Comparison of ENCODE assay signal across 17 mouse cellular contexts in the genomic region with DNA sequence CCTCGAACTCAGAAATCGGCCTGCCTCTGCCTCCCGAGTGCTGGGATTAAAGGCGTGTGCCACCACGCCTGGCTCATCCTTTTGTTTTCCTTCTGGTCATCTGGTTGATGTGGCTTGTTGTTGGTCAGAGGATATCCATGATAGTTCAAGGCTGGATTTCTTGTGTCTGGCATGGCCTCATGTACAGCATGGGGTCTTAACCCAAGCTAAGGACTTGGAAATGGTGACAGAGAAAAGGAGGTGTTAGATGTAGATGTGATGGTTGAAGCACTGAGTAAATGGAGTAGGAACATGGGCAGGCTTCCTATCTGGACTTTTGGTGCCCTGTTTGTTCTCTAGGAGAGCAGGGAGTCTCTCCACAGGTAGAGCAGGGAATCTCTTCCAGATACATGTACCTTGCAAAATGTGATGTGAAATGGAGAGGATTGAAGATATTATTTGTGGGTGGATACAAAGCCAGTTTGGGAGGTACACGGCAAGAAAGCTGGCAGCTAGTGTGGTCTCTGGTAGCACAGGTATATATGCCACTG. TPM values are rescaled to one million over a fixed set of nuclear protein-coding genes. Genes with fewer than 3 reads are reported as not detected.
DNase-seq lines count a peak whose midpoint lies in the region; ATAC-seq and TF ChIP-seq lines count a peak whose summit lies in the region.
"Had no signal": no experiment of that assay in that cellular context is flagged by ENCODE, and none has a peak within 500 bp of the region (broad histone marks: within the 10 kb centered on the region; RNA-seq: fewer than 3 reads in every experiment).

No protein-coding gene starts in this region.

- H3K9ac ChIP-seq in forebrain, embryonic 12.5 days, result no peak overlapping the region
- H3K9ac ChIP-seq in forebrain, postnatal 0 days, result no peak overlapping the region
- H3K9ac ChIP-seq in limb, embryonic 11.5 days (ENCODE audit: low read length), result no peak overlapping the region
- H3K9ac ChIP-seq in embryonic facial prominence, embryonic 15.5 days, result no peak overlapping the region
- no peak overlapping the region for H3K9ac ChIP-seq in intestine, embryonic 16.5 days (ENCODE audit: low read depth, low read length)
- H3K9ac ChIP-seq: forebrain, embryonic 13.5 days had no signal

- no peak for DNase-seq in forebrain, postnatal 0 days
- DNase-seq in limb, embryonic 11.5 days (ENCODE audit: low spot score), result peak; percentile 21
- DNase-seq in limb, embryonic 10.5 days (ENCODE audit: low spot score), result no peak
- DNase-seq in thymus, postnatal 0 days (ENCODE audit: low spot score), result no peak
- DNase-seq: gastrocnemius, postnatal 10 days; heart, postnatal 14 days; kidney, postnatal 14 days; lung, postnatal 10 days had no signal

- no peaks in the 10 kb centered on the region for H3K27me3 ChIP-seq in forebrain, embryonic 12.5 days
- no peaks in the 10 kb centered on the region for H3K27me3 ChIP-seq in forebrain, postnatal 0 days (ENCODE audit: insufficient read depth, low read length)
- H3K27me3 ChIP-seq in limb, embryonic 11.5 days (ENCODE audit: control insufficient read depth, insufficient read depth, low read length), result no peaks in the 10 kb centered on the region
- H3K27me3 ChIP-seq in limb, embryonic 10.5 days (ENCODE audit: low read depth, poor library complexity, severe bottlenecking), result no peaks in the 10 kb centered on the region
- no peaks in the 10 kb centered on the region for H3K27me3 ChIP-seq in embryonic facial prominence, embryonic 15.5 days
- H3K27me3 ChIP-seq in intestine, embryonic 16.5 days (replicated peaks; ENCODE audit: control insufficient read depth, insufficient read depth, low read length), result no peaks in the 10 kb centered on the region
- H3K27me3 ChIP-seq: forebrain, embryonic 13.5 days had no signal

- peak; percentile 27; the same call in 1 of the 2 replicates for ATAC-seq in forebrain, embryonic 12.5 days (ENCODE audit: low FRiP score)
- no peak for ATAC-seq in forebrain, postnatal 0 days
- 0 out of 2 replicates have a peak, but pooled peaks have one; percentile 44 for ATAC-seq in limb, embryonic 11.5 days (ENCODE audit: insufficient number of reproducible peaks, low FRiP score, low TSS enrichment, low read depth)
- ATAC-seq in embryonic facial prominence, embryonic 15.5 days (ENCODE audit: insufficient number of reproducible peaks, low FRiP score, low TSS enrichment, low read depth), result peak; percentile 63
- ATAC-seq in neutrophil, adult 5-6 weeks (ENCODE audit: extremely low read depth, insufficient number of reproducible peaks, low FRiP score, poor library complexity, severe bottlenecking), result 0 out of 2 replicates have a peak, but pooled peaks have one; percentile 19
- ATAC-seq in intestine, embryonic 16.5 days, result no peak
- ATAC-seq: forebrain, embryonic 13.5 days had no signal

- H3K4me3 ChIP-seq in forebrain, embryonic 12.5 days (replicated peaks), result no peak overlapping the region
- no peak overlapping the region for H3K4me3 ChIP-seq in forebrain, postnatal 0 days (ENCODE audit: low read depth, low read length)
- H3K4me3 ChIP-seq in limb, embryonic 11.5 days (ENCODE audit: low read depth, low read length), result no peak overlapping the region
- H3K4me3 ChIP-seq in limb, embryonic 10.5 days, result no peak overlapping the region
- no peak overlapping the region for H3K4me3 ChIP-seq in embryonic facial prominence, embryonic 15.5 days (replicated peaks)
- no peak overlapping the region for H3K4me3 ChIP-seq in intestine, embryonic 16.5 days (ENCODE audit: low read length)
- H3K4me3 ChIP-seq: forebrain, embryonic 13.5 days had no signal

- H3K9me3 ChIP-seq in forebrain, embryonic 12.5 days, result peaks cover 9% of the 10 kb centered on the region
- peaks cover 9% of the 10 kb centered on the region for H3K9me3 ChIP-seq in forebrain, postnatal 0 days (ENCODE audit: low read length)
- peaks cover 8% of the 10 kb centered on the region for H3K9me3 ChIP-seq in limb, embryonic 11.5 days (ENCODE audit: control insufficient read depth, low read length)
- H3K9me3 ChIP-seq in limb, embryonic 10.5 days (replicated peaks), result peaks cover 4% of the 10 kb centered on the region; the same call in 1 of the 2 replicates
- no peaks in the 10 kb centered on the region for H3K9me3 ChIP-seq in embryonic facial prominence, embryonic 15.5 days (replicated peaks)
- H3K9me3 ChIP-seq in intestine, embryonic 16.5 days (ENCODE audit: control insufficient read depth, low read length), result no peaks in the 10 kb centered on the region; the same call in 1 of the 2 replicates

- no peak overlapping the region for H3K27ac ChIP-seq in forebrain, embryonic 12.5 days
- no peak overlapping the region for H3K27ac ChIP-seq in forebrain, postnatal 0 days (ENCODE audit: low read depth, low read length)
- no peak overlapping the region for H3K27ac ChIP-seq in limb, embryonic 11.5 days (replicated peaks; ENCODE audit: low read depth, low read length)
- no peak overlapping the region for H3K27ac ChIP-seq in limb, embryonic 10.5 days
- H3K27ac ChIP-seq in embryonic facial prominence, embryonic 15.5 days (replicated peaks), result no peak overlapping the region
- H3K27ac ChIP-seq in intestine, embryonic 16.5 days (ENCODE audit: low read length), result no peak overlapping the region
- H3K27ac ChIP-seq: forebrain, embryonic 13.5 days had no signal

- WGBS in forebrain, embryonic 12.5 days, result 80% methylated on average over 6 of the region's 6 CpGs
- 79% methylated on average over 6 of the region's 6 CpGs for WGBS in forebrain, postnatal 0 days
- WGBS in limb, embryonic 11.5 days, result 78% methylated on average over 6 of the region's 6 CpGs
- 82% methylated on average over 6 of the region's 6 CpGs for WGBS in limb, embryonic 10.5 days
- 75% methylated on average over 6 of the region's 6 CpGs for WGBS in embryonic facial prominence, embryonic 15.5 days
- 77% methylated on average over 6 of the region's 6 CpGs for WGBS in intestine, embryonic 16.5 days

- H3K4me1 ChIP-seq in forebrain, embryonic 12.5 days, result no peaks in the 10 kb centered on the region
- no peaks in the 10 kb centered on the region for H3K4me1 ChIP-seq in forebrain, postnatal 0 days (ENCODE audit: insufficient read depth)
- H3K4me1 ChIP-seq in limb, embryonic 11.5 days (ENCODE audit: control insufficient read depth, insufficient read depth, low read length), result no peaks in the 10 kb centered on the region
- H3K4me1 ChIP-seq in limb, embryonic 10.5 days, result no peaks in the 10 kb centered on the region
- no peaks in the 10 kb centered on the region for H3K4me1 ChIP-seq in embryonic facial prominence, embryonic 15.5 days
- no peaks in the 10 kb centered on the region for H3K4me1 ChIP-seq in intestine, embryonic 16.5 days (ENCODE audit: control insufficient read depth, insufficient read depth, low read length)
- H3K4me1 ChIP-seq: forebrain, embryonic 13.5 days had no signal

- no peak for TF ChIP-seq CTCF in forebrain, postnatal 0 days (IDR thresholded peaks at IDR 0.05; ENCODE audit: low read depth)

- no peak overlapping the region for H3K4me2 ChIP-seq in forebrain, embryonic 12.5 days
- H3K4me2 ChIP-seq in forebrain, postnatal 0 days (ENCODE audit: low read depth), result no peak overlapping the region
- H3K4me2 ChIP-seq in limb, embryonic 11.5 days (ENCODE audit: low read depth, severe bottlenecking), result no peak overlapping the region
- no peak overlapping the region for H3K4me2 ChIP-seq in embryonic facial prominence, embryonic 15.5 days (replicated peaks)
- no peak overlapping the region for H3K4me2 ChIP-seq in intestine, embryonic 16.5 days (ENCODE audit: low read depth, low read length)
- H3K4me2 ChIP-seq: forebrain, embryonic 13.5 days had no signal

- no peaks in the 10 kb centered on the region for H3K36me3 ChIP-seq in forebrain, embryonic 12.5 days (replicated peaks)
- no peaks in the 10 kb centered on the region for H3K36me3 ChIP-seq in forebrain, postnatal 0 days (ENCODE audit: insufficient read depth)
- H3K36me3 ChIP-seq in limb, embryonic 11.5 days (ENCODE audit: control insufficient read depth, insufficient read depth, low read length), result no peaks in the 10 kb centered on the region
- H3K36me3 ChIP-seq in limb, embryonic 10.5 days, result no peaks in the 10 kb centered on the region
- no peaks in the 10 kb centered on the region for H3K36me3 ChIP-seq in embryonic facial prominence, embryonic 15.5 days
- no peaks in the 10 kb centered on the region for H3K36me3 ChIP-seq in intestine, embryonic 16.5 days (ENCODE audit: control insufficient read depth, insufficient read depth, low read length)

RNA-seq across cellular contexts. Expression of a gene that starts 46.3 kb away (rescaled TPM):
- not detected in 2 replicates for polyA plus RNA-seq in forebrain, embryonic 12.5 days (2016; fragmentation: Nextera tagmentation; extraction: Ambion mirVana)
- not detected in 2 replicates for total RNA-seq in forebrain, postnatal 0 days (2014; rRNA removed)
- polyA plus RNA-seq in forebrain, postnatal 0 days (2015; fragmentation: Nextera tagmentation; extraction: Ambion mirVana), result not detected in 2 replicates
- polyA plus RNA-seq in limb, embryonic 11.5 days (2014; fragmentation: Nextera tagmentation; extraction: Ambion mirVana), result not detected in 2 replicates
- not detected in 2 replicates for polyA plus RNA-seq in limb, embryonic 10.5 days (2016; fragmentation: Nextera tagmentation; extraction: Ambion mirVana)
- polyA plus RNA-seq in embryonic facial prominence, embryonic 15.5 days (2015; fragmentation: Nextera tagmentation; extraction: Ambion mirVana), result not detected in 2 replicates
- total RNA-seq in neutrophil, adult 5-6 weeks (2017), result 0.12 TPM in 1 of 2 replicates, not detected in the other
- not detected in 2 replicates for polyA plus RNA-seq in thymus, postnatal 0 days (2015; fragmentation: Nextera tagmentation; extraction: Ambion mirVana)
- not detected in 2 replicates for polyA plus RNA-seq in intestine, embryonic 16.5 days (2015; fragmentation: Nextera tagmentation; extraction: Ambion mirVana)
- total RNA-seq: adrenal gland, adult 18-20 months; common myeloid progenitor, adult 5-6 weeks; gastrocnemius, postnatal 10 days; heart, postnatal 14 days; layer of hippocampus, postnatal 14 days had no signal
- polyA plus RNA-seq: forebrain, embryonic 13.5 days; limb, embryonic 14.5 days had no signal

RNA-seq across cellular contexts. Expression of a gene that starts 48.8 kb away (rescaled TPM):
- polyA plus RNA-seq in forebrain, embryonic 12.5 days (2016; fragmentation: Nextera tagmentation; extraction: Ambion mirVana), result not detected in 2 replicates
- not detected in 2 replicates for total RNA-seq in forebrain, postnatal 0 days (2014; rRNA removed)
- not detected in 2 replicates for polyA plus RNA-seq in forebrain, postnatal 0 days (2015; fragmentation: Nextera tagmentation; extraction: Ambion mirVana)
- not detected in 2 replicates for polyA plus RNA-seq in limb, embryonic 11.5 days (2014; fragmentation: Nextera tagmentation; extraction: Ambion mirVana)
- not detected in 2 replicates for polyA plus RNA-seq in limb, embryonic 10.5 days (2016; fragmentation: Nextera tagmentation; extraction: Ambion mirVana)
- polyA plus RNA-seq in embryonic facial prominence, embryonic 15.5 days (2015; fragmentation: Nextera tagmentation; extraction: Ambion mirVana), result not detected in 2 replicates
- not detected in 2 replicates for total RNA-seq in neutrophil, adult 5-6 weeks (2017)
- polyA plus RNA-seq in thymus, postnatal 0 days (2015; fragmentation: Nextera tagmentation; extraction: Ambion mirVana), result not detected in 2 replicates
- polyA plus RNA-seq in intestine, embryonic 16.5 days (2015; fragmentation: Nextera tagmentation; extraction: Ambion mirVana), result not detected in 2 replicates
- total RNA-seq: adrenal gland, adult 18-20 months; common myeloid progenitor, adult 5-6 weeks; gastrocnemius, postnatal 10 days; heart, postnatal 14 days; layer of hippocampus, postnatal 14 days had no signal
- polyA plus RNA-seq: forebrain, embryonic 13.5 days; limb, embryonic 14.5 days had no signal

Comparison
In these comparisons a context has a peak if more than half of its experiments do, and no peak if none do; other contexts are left out.
1. ATAC-seq: peak in forebrain, embryonic 12.5 days (single experiment), limb, embryonic 11.5 days (single experiment), embryonic facial prominence, embryonic 15.5 days (single experiment) and neutrophil, adult 5-6 weeks (single experiment); none in forebrain, postnatal 0 days (single experiment) and intestine, embryonic 16.5 days (single experiment).